Mouse (Mus musculus) neural tube, embryonic 14.5 days (tissue): ENCODE results near the gene Nek4. TPM values are rescaled to one million over a fixed set of nuclear protein-coding genes. Genes with fewer than 3 reads are reported as not detected.

Source experiments
- ATAC-seq: fragments of 200-750 bp; cut with Nextera tagmentation; 2 replicates; pipeline ENCODE4 v1.8.0; 2017; ENCODE audit warnings: low read depth, mild to moderate bottlenecking, moderate TSS enrichment, moderate library complexity
- H3K27ac ChIP-seq: fragments of 300-500 bp; sonication (generic); 2 replicates; pipeline ENCODE4 v1.5.1; 2014; ENCODE audit warnings: low read depth, mild to moderate bottlenecking, control low read depth, low read length, moderate library complexity, mixed read lengths
- H3K27me3 ChIP-seq: fragments of 300-500 bp; sonication (generic); 2 replicates; pipeline ENCODE4 v1.6.1; 2014; ENCODE audit warnings: low read length; ENCODE audit not compliant: control insufficient read depth, insufficient read depth
- H3K36me3 ChIP-seq: fragments of 300-500 bp; sonication (generic); 2 replicates; pipeline ENCODE4 v1.6.1; 2014; ENCODE audit warnings: low read length, mixed read lengths; ENCODE audit not compliant: control insufficient read depth, insufficient read depth
- H3K4me1 ChIP-seq: fragments of 300-500 bp; sonication (generic); 2 replicates; pipeline ENCODE4 v1.6.1; 2014; ENCODE audit warnings: low read length; ENCODE audit not compliant: control insufficient read depth, insufficient read depth
- H3K4me2 ChIP-seq: fragments of 300-500 bp; sonication (generic); 2 replicates; pipeline ENCODE4 v1.6.1; 2014; ENCODE audit warnings: mild to moderate bottlenecking, low read depth, low read length, control low read depth
- H3K4me3 ChIP-seq: fragments of 300-500 bp; sonication (generic); 2 replicates; pipeline ENCODE4 v1.5.1; 2014; ENCODE audit warnings: low read depth, low read length, control low read depth, mixed read lengths
- H3K9ac ChIP-seq: fragments of 300-500 bp; sonication (generic); replicated peaks from 2 replicates; pipeline ENCODE4 v1.6.1; 2014; ENCODE audit warnings: low read depth, mild to moderate bottlenecking, control low read depth, low read length, mixed read lengths
- H3K9me3 ChIP-seq: fragments of 300-500 bp; sonication (generic); 2 replicates; pipeline ENCODE4 v1.6.1; 2016; ENCODE audit warnings: low read length; ENCODE audit not compliant: control insufficient read depth
- WGBS: fragments of 180-500 bp; shearing (Covaris S2); extraction: QIAGEN DNeasy Blood & Tissue Kit; methylation state at CpG from one replicate; pipeline ENCODE4 v1.1.7; 2014; 5-methylcytosine and 5-hydroxymethylcytosine counted together
- polyA plus RNA-seq: library from polyadenylated mRNA; unstranded; fragments of >200 nt; fragmentation: Nextera tagmentation; extraction: Ambion mirVana; gene quantifications from 2 replicates; pipeline ENCODE4 v1.2.1, GENCODE M21; 2014

Nek4 gene
- 15.7 and 17.0 TPM in 2 replicates for polyA plus RNA-seq

DNA sequence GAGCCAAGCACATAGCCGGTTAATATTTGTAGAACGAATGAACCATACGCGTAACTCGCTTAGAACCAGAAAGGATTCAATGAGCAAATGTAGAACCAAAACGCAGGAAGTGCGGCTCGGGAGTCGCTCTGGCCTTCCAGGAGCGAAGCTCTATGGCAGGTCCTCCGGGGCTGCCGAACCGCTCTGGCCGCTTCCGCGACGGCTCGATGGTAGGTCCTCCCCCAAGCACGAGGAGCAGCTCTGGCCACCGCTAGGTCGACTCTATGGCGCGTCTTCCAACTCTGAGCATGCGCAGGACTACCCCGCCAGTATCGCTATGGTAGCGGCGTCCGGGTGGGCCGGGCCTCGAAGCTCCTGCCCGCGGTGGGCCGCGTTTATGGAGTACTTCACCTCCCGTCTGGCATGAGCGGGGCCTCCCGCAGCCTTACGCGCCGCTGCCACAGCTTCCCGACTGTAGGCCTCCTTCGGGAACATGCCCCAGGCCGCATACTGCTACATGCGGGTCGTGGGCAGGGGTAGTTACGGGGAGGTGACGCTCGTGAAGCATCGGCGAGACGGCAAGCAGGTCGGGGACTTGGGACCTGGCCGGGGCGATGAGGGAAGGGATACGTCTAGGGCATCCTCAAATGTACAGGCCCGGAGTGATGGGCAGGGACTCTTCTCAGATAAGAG, at the start of gene Nek4:
Nek4 (plus strand) TSS at position 224 of the 672 bp plus-strand sequence.
- peak within 1 kb of the TSS; percentile 84 for H3K9ac ChIP-seq
- peak within 1 kb of the TSS; percentile 76 for H3K4me3 ChIP-seq
- ATAC-seq, result peak; percentile 99
- H3K4me1 ChIP-seq, result 0 out of 2 replicates have a peak, but pooled peaks cover 5% of the 10 kb centered on the region
- H3K27me3 ChIP-seq, result 0 out of 2 replicates have a peak, but pooled peaks cover 3% of the 10 kb centered on the region
- H3K36me3 ChIP-seq, result no peaks in the 10 kb centered on the region
- under 1% methylated on average over 57 of the region's 57 CpGs for WGBS
- no peaks in the 10 kb centered on the region for H3K9me3 ChIP-seq
- H3K27ac ChIP-seq, result peak within 1 kb of the TSS; percentile 71
- H3K4me2 ChIP-seq, result peak within 1 kb of the TSS; percentile 67

DNA sequence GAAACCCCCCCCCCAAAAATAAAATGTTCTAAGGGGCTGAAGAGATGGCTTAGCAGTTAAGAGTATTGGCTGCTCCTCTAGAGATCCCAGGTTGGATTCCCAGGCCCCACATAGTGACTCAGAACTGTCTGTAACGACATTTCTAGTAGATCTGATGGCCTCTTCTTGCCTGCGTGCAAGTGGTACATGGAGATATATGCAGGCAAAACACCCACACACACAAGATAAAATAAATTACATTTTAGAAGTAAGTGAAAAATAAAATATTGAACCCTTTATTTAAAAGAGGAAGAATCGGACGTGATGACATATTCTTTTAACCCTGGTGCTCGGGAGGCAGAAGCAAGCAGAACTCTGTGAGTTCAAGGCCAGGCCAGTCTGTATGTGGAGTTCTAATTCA, 48.5 kb upstream of the Nek4 start:
- H3K27me3 ChIP-seq, result no peaks in the 10 kb centered on the region
- no peak overlapping the region for H3K9ac ChIP-seq
- no peaks in the 10 kb centered on the region for H3K36me3 ChIP-seq
- H3K4me2 ChIP-seq, result no peak overlapping the region
- ATAC-seq, result no peak
- no peak overlapping the region for H3K27ac ChIP-seq
- 94% methylated on average over 5 of the region's 5 CpGs for WGBS
- no peaks in the 10 kb centered on the region for H3K9me3 ChIP-seq
- H3K4me3 ChIP-seq, result no peak overlapping the region
- no peaks in the 10 kb centered on the region for H3K4me1 ChIP-seq

DNA sequence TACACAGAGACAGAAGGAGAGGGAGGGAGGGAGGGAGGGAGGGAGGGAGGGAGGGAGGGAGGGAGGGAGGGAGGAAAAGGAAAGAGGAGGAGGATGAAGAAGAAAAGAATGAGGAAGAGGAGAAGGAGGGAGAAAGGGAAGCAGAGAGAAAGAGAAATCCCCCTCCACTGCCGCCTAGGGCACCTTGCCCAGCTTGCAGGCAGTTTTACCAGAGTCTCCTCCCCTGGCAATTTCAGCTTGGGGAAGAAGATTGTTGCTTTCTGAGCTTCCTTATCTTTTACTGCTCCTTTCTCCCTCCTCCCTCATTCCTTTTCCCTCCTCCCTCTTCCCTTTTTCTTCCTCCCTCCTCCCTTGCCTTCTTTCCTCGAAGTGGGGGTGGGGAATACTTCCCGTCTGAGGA, 48.1 kb upstream of the Nek4 start:
- H3K9me3 ChIP-seq, result no peaks in the 10 kb centered on the region
- H3K4me1 ChIP-seq, result no peaks in the 10 kb centered on the region
- H3K27me3 ChIP-seq, result no peaks in the 10 kb centered on the region
- no peak overlapping the region for H3K9ac ChIP-seq
- WGBS, result 66% methylated on average over 3 of the region's 3 CpGs
- no peak overlapping the region for H3K27ac ChIP-seq
- ATAC-seq, result no peak
- H3K36me3 ChIP-seq, result no peaks in the 10 kb centered on the region
- H3K4me2 ChIP-seq, result no peak overlapping the region
- H3K4me3 ChIP-seq, result no peak overlapping the region

- H3K9ac ChIP-seq, result no peak overlapping the region
- ATAC-seq, result no peak
- H3K4me1 ChIP-seq, result no peaks in the 10 kb centered on the region
- 88% methylated on average over 8 of the region's 8 CpGs for WGBS
- H3K27ac ChIP-seq, result no peak overlapping the region
- no peaks in the 10 kb centered on the region for H3K9me3 ChIP-seq
- H3K27me3 ChIP-seq, result no peaks in the 10 kb centered on the region
- no peak overlapping the region for H3K4me3 ChIP-seq
- H3K4me2 ChIP-seq, result no peak overlapping the region
- no peaks in the 10 kb centered on the region for H3K36me3 ChIP-seq
These were observed 46.9 kb upstream of the Nek4 start for GRCm38 (mm10) chr14:30904307-30904706.

GRCm38 (mm10) chr14:30906001-30906400, 45.2 kb upstream of the Nek4 start:
- ATAC-seq, result no peak
- Histone ChIP-seq H3K4me1 (no peaks in the 10 kb centered on the region), H3K36me3 (no peaks in the 10 kb centered on the region), H3K4me3 (no peak overlapping the region), H3K27me3 (no peaks in the 10 kb centered on the region), H3K4me2 (no peak overlapping the region), H3K27ac (no peak overlapping the region), H3K9ac (no peak overlapping the region), H3K9me3 (no peaks in the 10 kb centered on the region)
- WGBS, result 92% methylated on average over 6 of the region's 6 CpGs

DNA sequence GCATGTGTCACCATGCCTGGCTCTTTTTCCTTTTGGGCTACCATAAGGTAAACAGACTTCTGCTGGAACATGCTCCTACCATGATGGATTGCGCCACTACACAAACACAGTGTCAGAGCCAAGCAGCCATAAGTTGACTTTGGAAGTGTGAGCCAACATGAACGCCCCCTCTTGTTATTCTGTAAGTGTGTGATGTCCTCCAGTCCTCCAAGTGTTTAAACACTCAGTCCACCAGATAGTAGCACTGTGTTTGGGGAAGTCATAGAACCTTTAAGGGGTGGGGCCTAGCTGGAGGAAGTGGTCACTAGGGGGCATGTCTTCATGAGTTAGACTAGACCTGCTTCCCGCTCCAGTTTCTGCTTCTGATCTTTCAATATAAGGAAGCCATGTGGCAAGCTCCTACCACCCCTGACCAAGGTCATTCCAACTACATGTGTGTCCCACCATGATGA, 43.3 kb upstream of the Nek4 start:
- H3K4me3 ChIP-seq, result no peak overlapping the region
- no peak overlapping the region for H3K9ac ChIP-seq
- H3K4me1 ChIP-seq, result no peaks in the 10 kb centered on the region
- no peak overlapping the region for H3K27ac ChIP-seq
- ATAC-seq, result no peak
- H3K9me3 ChIP-seq, result no peaks in the 10 kb centered on the region
- H3K27me3 ChIP-seq, result no peaks in the 10 kb centered on the region
- 87% methylated on average over 3 of the region's 3 CpGs for WGBS
- H3K36me3 ChIP-seq, result no peaks in the 10 kb centered on the region
- H3K4me2 ChIP-seq, result no peak overlapping the region

DNA sequence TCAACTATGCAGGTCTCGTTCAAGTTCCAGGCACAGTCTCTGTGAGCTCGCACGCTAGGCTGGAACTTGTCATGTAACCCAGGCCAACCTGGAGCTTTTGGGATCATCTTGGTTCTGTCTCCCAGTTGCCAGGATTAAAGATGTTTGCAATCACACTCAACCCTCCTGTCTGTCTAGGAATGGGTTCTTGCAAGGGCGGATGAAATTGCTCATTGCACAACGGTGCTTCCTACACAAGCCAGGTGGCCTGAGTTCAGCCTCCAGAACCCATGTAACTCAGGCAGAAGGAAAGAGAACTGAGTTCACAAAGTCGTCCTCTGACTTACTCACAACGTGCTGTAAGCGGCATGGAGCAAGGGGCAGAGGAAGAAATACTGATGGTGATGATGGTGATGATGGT, 40.0 kb upstream of the Nek4 start:
- Histone ChIP-seq H3K27me3 (no peaks in the 10 kb centered on the region), H3K9ac (no peak overlapping the region), H3K4me1 (no peaks in the 10 kb centered on the region), H3K27ac (no peak overlapping the region), H3K9me3 (no peaks in the 10 kb centered on the region), H3K4me2 (no peak overlapping the region), H3K36me3 (no peaks in the 10 kb centered on the region), H3K4me3 (no peak overlapping the region)
- WGBS, result 90% methylated on average over 8 of the region's 8 CpGs
- ATAC-seq, result no peak

- ATAC-seq, result no peak
- no peaks in the 10 kb centered on the region for H3K36me3 ChIP-seq
- H3K27me3 ChIP-seq, result no peaks in the 10 kb centered on the region
- no peak overlapping the region for H3K9ac ChIP-seq
- H3K4me2 ChIP-seq, result no peak overlapping the region
- H3K4me1 ChIP-seq, result no peaks in the 10 kb centered on the region
- 80% methylated on average over 8 of the region's 8 CpGs for WGBS
- no peaks in the 10 kb centered on the region for H3K9me3 ChIP-seq
- H3K4me3 ChIP-seq, result no peak overlapping the region
- no peak overlapping the region for H3K27ac ChIP-seq
These were observed 38.5 kb upstream of the Nek4 start for GRCm38 (mm10) chr14:30912641-30913040.

DNA sequence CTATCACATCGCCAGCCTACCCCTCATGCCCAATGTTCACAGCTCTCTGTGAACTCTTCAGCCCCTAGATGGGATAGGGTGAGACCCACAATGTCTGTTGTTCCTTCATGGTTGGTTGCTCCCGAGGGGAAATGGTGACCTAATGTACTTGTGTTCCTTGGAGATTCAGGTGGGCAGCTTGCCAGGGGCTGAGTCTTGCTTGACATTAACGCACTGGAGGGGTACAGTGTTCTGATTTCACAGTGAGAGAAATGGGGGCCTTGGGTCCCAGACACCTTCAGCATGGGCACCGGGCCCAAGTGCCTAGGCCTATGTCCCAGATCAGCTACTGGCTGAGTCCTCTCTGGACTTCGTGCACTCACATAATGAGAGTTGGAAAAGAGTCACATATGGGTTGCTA, 37.8 kb upstream of the Nek4 start:
- Histone ChIP-seq H3K27me3 (no peaks in the 10 kb centered on the region), H3K4me1 (no peaks in the 10 kb centered on the region), H3K9me3 (no peaks in the 10 kb centered on the region), H3K9ac (no peak overlapping the region), H3K36me3 (no peaks in the 10 kb centered on the region), H3K27ac (no peak overlapping the region), H3K4me2 (no peak overlapping the region), H3K4me3 (no peak overlapping the region)
- ATAC-seq, result no peak
- WGBS, result 86% methylated on average over 5 of the region's 5 CpGs
